Mouse (Mus musculus): Measurements from ENCODE around the gene Itsn1.

- TF ChIP-seq CTCF (IDR thresholded peaks at IDR 0.05; ENCODE audit: insufficient read depth, low read depth, low read length) (no peak), POLR2A (IDR thresholded peaks at IDR 0.05; ENCODE audit: insufficient read depth, low read depth, low read length) (no peak)
Measured at GRCm38 (mm10) chr16:91702771-91703188, 26.3 kb upstream of the Itsn1 start.
